Mouse (Mus musculus): ENCODE results near the gene Dgki. TPM values are rescaled to one million over a fixed set of nuclear protein-coding genes. Genes with fewer than 3 reads are reported as not detected.
A peak's percentile ranks its signal among the peaks of the same experiment; 100 is the strongest.

Dgki gene
- 0.76 and 0.81 TPM in 2 replicates for polyA plus RNA-seq (2015; fragmentation: Nextera tagmentation; extraction: Ambion mirVana)

DNA sequence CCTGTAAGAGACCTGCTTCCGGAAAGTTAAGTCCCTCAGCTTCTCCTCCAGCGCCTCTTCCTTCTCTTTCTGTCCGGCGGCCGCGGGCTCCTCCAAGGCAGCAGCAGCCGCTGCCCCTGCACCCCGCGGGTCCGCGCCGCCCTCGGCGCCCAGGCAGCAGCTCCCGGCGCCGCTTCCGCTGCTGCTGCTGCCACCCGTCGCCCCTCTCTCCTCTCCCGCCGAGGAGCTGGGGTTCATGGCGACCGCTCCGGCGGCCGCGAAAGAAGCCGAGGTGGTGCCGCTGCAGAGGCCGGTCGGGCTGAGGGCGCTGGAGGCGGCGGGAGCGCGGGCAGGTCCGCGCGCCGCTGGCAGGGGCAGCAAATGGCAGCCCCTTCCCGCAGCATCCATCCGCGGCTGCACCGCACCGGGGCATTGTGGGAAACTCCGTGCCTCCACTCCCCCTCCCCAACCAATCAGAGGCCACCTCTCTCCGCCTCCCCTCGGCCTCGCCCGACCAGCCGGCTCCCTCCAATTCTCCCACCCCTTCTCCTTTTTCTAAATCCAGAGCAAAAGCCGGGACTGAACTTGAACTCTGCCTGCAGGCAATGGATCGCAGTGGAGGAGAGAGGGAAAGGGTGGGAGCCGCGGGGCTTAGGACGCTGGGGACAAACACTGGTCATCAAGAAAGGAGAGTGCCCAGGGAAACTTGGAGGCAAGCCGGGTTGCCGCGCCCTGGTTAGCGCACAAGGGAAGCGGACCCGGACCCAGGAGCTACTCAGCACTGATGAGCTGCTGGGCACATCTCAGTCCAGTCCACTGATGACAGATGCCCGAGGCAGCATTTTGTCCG lies at the start of gene Dgki:
Dgki (minus strand) TSS at position 623 of the 829 bp plus-strand sequence.
- WGBS: 1% methylated on average over 56 of the region's 65 CpGs
- peak within 1 kb of the TSS; percentile 98 for H3K4me2 ChIP-seq
- ATAC-seq (ENCODE audit: insufficient read depth, low FRiP score, low read depth): no peak

DNA sequence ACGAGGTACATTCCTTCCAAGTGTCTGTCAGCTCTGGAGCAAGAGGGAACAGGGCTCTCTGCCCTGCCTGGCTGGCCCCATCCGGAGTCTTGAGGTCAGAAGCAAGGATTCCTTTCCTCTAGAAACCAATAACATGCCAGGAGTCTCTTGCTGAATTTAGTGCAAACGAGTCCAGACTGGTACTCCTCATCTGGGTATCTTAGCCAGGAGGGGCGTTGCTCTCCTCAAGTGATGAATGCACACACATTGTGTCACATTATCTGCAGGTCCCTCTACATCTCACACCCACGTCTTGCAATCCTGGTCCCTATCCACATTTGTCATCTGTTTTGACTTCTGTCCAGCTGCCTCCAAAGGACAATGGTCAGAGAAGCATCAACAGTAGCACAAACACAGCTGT lies 47.6 kb upstream of the Dgki start:
- H3K9ac ChIP-seq: no peak overlapping the region
- no peak overlapping the region for H3K4me3 ChIP-seq (replicated peaks)
- ATAC-seq (ENCODE audit: insufficient read depth, low FRiP score, low read depth): no peak
- no peaks in the 10 kb centered on the region for H3K9me3 ChIP-seq
- no peak overlapping the region for H3K4me2 ChIP-seq
- no peak overlapping the region for H3K27ac ChIP-seq
- H3K27me3 ChIP-seq (replicated peaks): no peaks in the 10 kb centered on the region
- peaks cover 13% of the 10 kb centered on the region for H3K36me3 ChIP-seq
- H3K4me1 ChIP-seq: no peaks in the 10 kb centered on the region
- WGBS: 78% methylated on average over 5 of the region's 5 CpGs

More for the DNA sequence above, at the start of gene Dgki:
- Histone ChIP-seq H3K9me3 (no peaks in the 10 kb centered on the region), H3K27ac (no peak within 1 kb of the TSS), H3K27me3 (replicated peaks) (peaks cover 33% of the 10 kb centered on the region), H3K4me3 (replicated peaks) (peak within 1 kb of the TSS; percentile 54), H3K36me3 (no peaks in the 10 kb centered on the region), H3K9ac (peak within 1 kb of the TSS; percentile 29; the same call in 1 of the 2 replicates), H3K4me1 (peaks cover 8% of the 10 kb centered on the region; the same call in 1 of the 2 replicates)

DNA sequence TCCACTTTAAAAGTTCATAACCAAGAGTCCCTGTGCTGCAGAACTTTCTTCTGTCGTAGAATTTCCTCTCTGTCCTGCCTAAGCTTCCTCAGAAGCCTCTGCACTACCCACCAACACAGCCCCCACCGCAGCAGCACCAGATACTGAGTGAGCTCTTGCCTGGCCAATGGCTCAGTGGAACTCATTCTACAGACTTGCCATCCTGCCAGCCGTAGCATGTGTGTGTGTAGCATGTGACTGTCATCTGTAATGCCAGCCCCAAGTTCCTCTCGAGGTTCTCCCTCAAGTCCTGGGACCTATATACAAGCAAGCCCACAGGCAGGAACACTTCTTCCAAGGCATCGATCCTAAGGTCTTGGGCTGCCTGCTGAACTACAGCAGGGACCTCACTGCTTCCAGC lies 38.1 kb upstream of the Dgki start:
- no peak overlapping the region for H3K27ac ChIP-seq
- no peak for ATAC-seq (ENCODE audit: insufficient read depth, low FRiP score, low read depth)
- no peak overlapping the region for H3K9ac ChIP-seq
- H3K9me3 ChIP-seq: no peaks in the 10 kb centered on the region
- peaks cover 8% of the 10 kb centered on the region for H3K36me3 ChIP-seq
- H3K4me1 ChIP-seq: no peaks in the 10 kb centered on the region
- no peak overlapping the region for H3K4me2 ChIP-seq
- no peaks in the 10 kb centered on the region for H3K27me3 ChIP-seq (replicated peaks)
- WGBS: 82% methylated on average over 5 of the region's 5 CpGs
- H3K4me3 ChIP-seq (replicated peaks): no peak overlapping the region

DNA sequence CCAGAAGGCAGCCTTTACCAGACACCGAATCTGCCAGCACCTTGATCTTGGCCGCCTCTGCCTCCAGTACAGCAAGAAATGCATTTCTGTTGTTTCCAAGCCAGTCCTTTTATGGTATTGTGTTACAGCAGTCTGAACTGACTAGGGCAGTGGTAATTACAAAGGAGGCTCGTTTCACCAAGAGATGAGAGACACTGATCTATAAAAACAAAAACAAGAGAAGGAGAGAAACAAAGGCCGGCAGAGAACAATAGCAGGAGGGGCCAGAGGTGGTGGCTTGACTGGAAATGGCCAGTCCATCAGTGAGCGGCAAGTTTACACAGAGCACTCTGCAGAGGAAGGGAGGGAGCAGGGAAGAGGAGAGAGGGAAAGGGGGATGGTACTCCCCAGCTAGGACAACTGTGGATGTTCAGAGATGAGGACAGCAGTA lies 36.9 kb upstream of the Dgki start:
- peak overlapping the region; percentile 37; the same call in 1 of the 2 replicates for H3K27ac ChIP-seq
- H3K4me2 ChIP-seq: no peak overlapping the region
- 30% methylated on average over 5 of the region's 5 CpGs for WGBS
- no peak overlapping the region for H3K9ac ChIP-seq
- H3K9me3 ChIP-seq: no peaks in the 10 kb centered on the region
- H3K4me1 ChIP-seq: peaks cover 3% of the 10 kb centered on the region; the same call in 1 of the 2 replicates
- H3K4me3 ChIP-seq (replicated peaks): no peak overlapping the region
- no peak for ATAC-seq (ENCODE audit: insufficient read depth, low FRiP score, low read depth)
- H3K36me3 ChIP-seq: peaks cover 12% of the 10 kb centered on the region
- H3K27me3 ChIP-seq (replicated peaks): no peaks in the 10 kb centered on the region

DNA sequence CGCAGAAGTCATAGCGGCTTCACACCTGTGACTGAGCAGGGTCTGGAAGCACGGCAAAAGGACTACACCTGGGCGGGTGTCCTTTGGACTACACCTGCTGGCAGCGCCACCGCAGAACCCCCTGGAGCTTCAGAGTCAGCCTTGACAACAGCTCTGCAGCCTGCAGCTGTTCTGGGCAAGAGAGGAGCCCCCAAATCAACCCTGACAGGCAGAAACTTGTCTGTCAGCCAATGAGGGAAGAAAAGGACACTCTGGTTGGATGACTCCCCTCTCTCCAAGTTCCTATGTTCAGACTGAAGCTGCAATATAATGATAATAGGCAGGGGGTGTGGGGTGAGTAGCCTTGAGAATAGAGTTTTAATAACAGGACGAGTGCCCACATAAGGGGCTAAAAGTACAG lies 36.4 kb upstream of the Dgki start:
- no peak for ATAC-seq (ENCODE audit: insufficient read depth, low FRiP score, low read depth)
- Histone ChIP-seq H3K4me3 (replicated peaks) (no peak overlapping the region), H3K9me3 (no peaks in the 10 kb centered on the region), H3K4me1 (peaks cover 3% of the 10 kb centered on the region; the same call in 1 of the 2 replicates), H3K36me3 (peaks cover 14% of the 10 kb centered on the region), H3K9ac (no peak overlapping the region), H3K27ac (peak overlapping the region; percentile 37; the same call in 1 of the 2 replicates), H3K4me2 (no peak overlapping the region), H3K27me3 (replicated peaks) (no peaks in the 10 kb centered on the region)
- WGBS: 72% methylated on average over 7 of the region's 7 CpGs

DNA sequence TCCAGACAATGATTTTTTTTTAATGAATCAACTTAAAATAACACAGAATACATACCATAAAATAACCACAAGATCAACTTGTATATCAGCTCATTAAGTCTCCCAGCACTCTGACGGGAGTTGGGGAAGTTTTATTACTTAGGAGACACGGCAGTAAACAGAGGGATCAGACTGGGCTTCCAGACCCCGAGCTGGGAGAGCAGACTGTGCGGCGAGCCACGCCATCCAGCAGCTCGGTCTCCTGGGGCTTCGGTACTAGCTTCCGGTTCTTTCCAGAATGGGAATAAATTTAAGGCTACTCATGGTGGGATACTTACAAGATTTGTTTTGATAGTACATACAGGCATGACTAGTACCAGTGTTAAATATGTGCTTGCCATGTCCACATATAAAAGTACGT lies 32.9 kb upstream of the Dgki start:
- peaks cover 17% of the 10 kb centered on the region for H3K36me3 ChIP-seq
- no peak overlapping the region for H3K9ac ChIP-seq
- H3K4me1 ChIP-seq: peaks cover 15% of the 10 kb centered on the region; the same call in 1 of the 2 replicates
- H3K4me2 ChIP-seq: no peak overlapping the region
- H3K27ac ChIP-seq: no peak overlapping the region
- no peak for ATAC-seq (ENCODE audit: insufficient read depth, low FRiP score, low read depth)
- H3K9me3 ChIP-seq: no peaks in the 10 kb centered on the region
- H3K27me3 ChIP-seq (replicated peaks): no peaks in the 10 kb centered on the region
- 66% methylated on average over 10 of the region's 10 CpGs for WGBS
- H3K4me3 ChIP-seq (replicated peaks): no peak overlapping the region

DNA sequence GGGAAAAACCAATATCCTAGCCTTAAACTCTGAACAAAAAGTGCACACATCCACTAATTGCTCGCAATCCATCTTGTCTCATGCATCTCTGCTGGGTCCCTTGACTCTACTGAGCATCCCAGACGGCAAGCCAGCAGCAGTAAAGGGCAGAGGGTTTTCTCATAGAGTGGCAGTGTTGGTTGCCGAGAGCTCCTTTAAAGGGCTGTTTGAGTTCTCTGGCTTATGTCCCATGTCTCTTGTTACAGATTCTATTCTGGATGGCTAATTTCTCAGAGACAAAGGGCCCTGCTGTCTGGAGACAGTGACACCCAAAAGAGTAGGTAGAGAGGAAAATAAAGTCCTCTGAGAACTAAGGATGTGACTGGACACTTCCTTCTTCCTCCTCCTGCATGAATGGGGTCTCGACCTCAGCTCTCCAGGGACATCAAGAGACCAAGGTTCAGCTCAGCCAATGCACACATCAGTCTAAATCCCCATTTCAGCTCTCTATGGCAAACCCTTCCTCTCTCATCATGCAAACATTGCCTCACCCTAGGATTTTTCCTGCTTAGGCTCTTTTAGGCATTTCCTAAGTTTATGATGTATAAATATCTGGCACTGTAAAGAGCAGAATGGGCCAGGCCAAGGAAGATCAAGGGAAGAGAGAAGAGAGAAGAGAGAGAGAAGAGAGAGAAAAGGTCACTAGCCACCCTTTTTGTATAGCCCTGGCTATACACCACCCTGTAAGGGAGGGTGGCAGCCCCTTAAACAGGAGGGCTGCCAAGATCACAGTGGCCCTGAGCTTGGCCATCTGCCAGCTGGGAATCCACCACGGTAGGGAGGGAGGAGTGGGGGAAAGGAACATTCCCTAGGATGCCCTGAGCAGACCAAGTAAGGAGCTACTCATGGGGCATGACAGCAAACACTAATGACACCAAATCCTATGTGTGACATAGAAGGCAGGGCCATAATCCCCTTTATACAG lies 30.2 kb upstream of the Dgki start:
- Histone ChIP-seq H3K27ac (peak overlapping the region; percentile 73), H3K27me3 (replicated peaks) (no peaks in the 10 kb centered on the region), H3K4me1 (peaks cover 24% of the 10 kb centered on the region), H3K4me3 (replicated peaks) (no peak overlapping the region), H3K36me3 (peaks cover 17% of the 10 kb centered on the region), H3K9ac (no peak overlapping the region), H3K4me2 (no peak overlapping the region), H3K9me3 (no peaks in the 10 kb centered on the region)
- no peak for ATAC-seq (ENCODE audit: insufficient read depth, low FRiP score, low read depth)
- WGBS: 53% methylated on average over 5 of the region's 5 CpGs

DNA sequence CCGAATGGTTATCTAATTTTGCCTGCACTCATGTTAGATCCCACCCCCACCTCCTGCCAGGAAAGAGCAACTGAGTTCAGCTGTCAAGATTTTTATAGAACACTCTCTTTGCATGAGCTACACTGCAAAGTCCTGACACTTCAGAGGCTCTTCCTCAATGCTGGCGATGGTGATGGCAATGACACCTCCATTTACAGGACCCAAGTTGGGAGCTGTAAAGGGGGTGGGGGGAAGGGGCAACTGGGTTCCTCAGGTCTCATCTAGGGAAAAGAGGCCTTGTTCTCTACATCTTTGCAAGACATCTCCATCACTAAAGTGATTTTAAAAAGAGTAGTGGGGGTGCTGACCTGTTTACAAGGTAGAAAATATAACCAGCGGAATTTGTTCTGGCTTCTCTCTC lies 29.4 kb upstream of the Dgki start:
- no peak overlapping the region for H3K4me3 ChIP-seq (replicated peaks)
- H3K36me3 ChIP-seq: peaks cover 15% of the 10 kb centered on the region
- peaks cover 24% of the 10 kb centered on the region for H3K4me1 ChIP-seq
- H3K4me2 ChIP-seq: no peak overlapping the region
- WGBS: 77% methylated on average over 3 of the region's 3 CpGs
- H3K27ac ChIP-seq: no peak overlapping the region
- no peaks in the 10 kb centered on the region for H3K27me3 ChIP-seq (replicated peaks)
- H3K9me3 ChIP-seq: no peaks in the 10 kb centered on the region
- ATAC-seq (ENCODE audit: insufficient read depth, low FRiP score, low read depth): no peak
- H3K9ac ChIP-seq: no peak overlapping the region

DNA sequence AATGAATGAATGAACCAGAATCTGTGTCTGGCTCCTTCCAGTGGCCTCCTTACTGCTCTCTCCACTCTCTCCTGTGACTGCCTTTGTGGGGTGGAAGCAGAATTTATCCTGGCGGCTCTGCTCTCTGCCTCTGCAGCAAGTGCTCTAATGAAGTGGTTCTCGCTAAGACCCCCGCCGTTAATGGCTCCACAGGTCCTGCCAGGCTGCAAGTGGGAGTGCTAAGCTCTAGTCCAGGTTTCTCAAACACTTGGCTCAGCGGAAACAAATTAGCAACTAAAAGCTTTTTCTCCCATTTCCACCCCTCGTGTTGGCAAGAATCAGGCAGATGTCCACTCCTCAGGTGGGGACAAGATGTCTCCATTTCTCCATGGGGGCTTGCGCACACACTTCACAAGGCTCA lies 28.7 kb upstream of the Dgki start:
- no peak for ATAC-seq (ENCODE audit: insufficient read depth, low FRiP score, low read depth)
- 61% methylated on average over 7 of the region's 7 CpGs for WGBS
- H3K9ac ChIP-seq: no peak overlapping the region

DNA sequence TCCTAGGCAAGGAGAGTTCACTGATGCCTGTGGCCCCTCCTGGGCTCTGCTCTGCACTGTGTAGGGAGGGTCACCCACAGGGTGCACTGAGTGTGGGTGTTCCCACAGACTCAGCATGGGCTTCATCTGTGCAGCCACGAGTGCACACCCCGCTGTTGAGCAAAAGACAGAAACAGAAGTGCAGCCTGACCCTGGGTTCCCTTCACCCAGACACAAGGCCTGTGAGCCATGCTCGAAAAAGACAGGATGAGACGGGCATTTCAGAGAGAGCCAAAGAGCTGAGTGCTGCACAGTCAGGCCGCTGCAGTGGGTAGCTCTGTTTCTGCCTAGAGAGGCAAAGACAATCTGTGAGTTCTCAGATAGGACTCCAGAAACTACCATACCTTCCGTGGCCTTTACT lies 27.5 kb upstream of the Dgki start:
- Histone ChIP-seq H3K9me3 (no peaks in the 10 kb centered on the region), H3K4me1 (peaks cover 24% of the 10 kb centered on the region), H3K27me3 (replicated peaks) (no peaks in the 10 kb centered on the region), H3K4me3 (replicated peaks) (no peak overlapping the region), H3K36me3 (peaks cover 9% of the 10 kb centered on the region), H3K4me2 (no peak overlapping the region), H3K9ac (no peak overlapping the region), H3K27ac (no peak overlapping the region)
- WGBS: 64% methylated on average over 6 of the region's 6 CpGs
- no peak for ATAC-seq (ENCODE audit: insufficient read depth, low FRiP score, low read depth)

More for the DNA sequence above, 28.7 kb upstream of the Dgki start:
- H3K27ac ChIP-seq: no peak overlapping the region
- peaks cover 9% of the 10 kb centered on the region for H3K36me3 ChIP-seq
- H3K4me1 ChIP-seq: peaks cover 24% of the 10 kb centered on the region
- no peaks in the 10 kb centered on the region for H3K27me3 ChIP-seq (replicated peaks)
- no peak overlapping the region for H3K4me3 ChIP-seq (replicated peaks)
- no peaks in the 10 kb centered on the region for H3K9me3 ChIP-seq
- H3K4me2 ChIP-seq: no peak overlapping the region

DNA sequence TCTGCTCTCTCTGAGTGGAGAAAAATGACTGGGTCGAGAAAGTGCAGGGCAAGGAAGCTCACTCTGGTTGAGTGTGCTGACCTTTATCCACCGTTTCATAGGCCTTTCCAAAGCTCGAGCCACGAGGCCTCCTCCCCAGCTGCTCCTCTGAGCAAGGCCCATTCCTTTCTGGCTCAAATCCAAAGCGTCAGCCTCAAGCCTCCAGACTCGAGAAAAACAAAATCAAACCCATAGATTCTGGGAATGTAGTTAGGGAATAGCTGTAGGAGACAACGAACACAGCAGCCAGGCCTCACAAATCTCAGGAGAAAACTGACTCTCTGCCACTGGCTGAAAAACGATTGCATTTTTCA lies 26.6 kb upstream of the Dgki start:
- Histone ChIP-seq H3K9ac (no peak overlapping the region), H3K9me3 (no peaks in the 10 kb centered on the region), H3K4me3 (replicated peaks) (no peak overlapping the region), H3K36me3 (peaks cover 4% of the 10 kb centered on the region; the same call in 1 of the 2 replicates), H3K4me2 (no peak overlapping the region), H3K27me3 (replicated peaks) (no peaks in the 10 kb centered on the region), H3K4me1 (peaks cover 21% of the 10 kb centered on the region; the same call in 1 of the 2 replicates), H3K27ac (peak overlapping the region; percentile 23; the same call in 1 of the 2 replicates)
- ATAC-seq (ENCODE audit: insufficient read depth, low FRiP score, low read depth): no peak
- 20% methylated on average over 8 of the region's 8 CpGs for WGBS
